Mouse (Mus musculus): ENCODE data around the gene Rsbn1.

- TF ChIP-seq TCF12 (IDR thresholded peaks at IDR 0.05; ENCODE audit: insufficient read depth, poor library complexity, severe bottlenecking) (no peak), USF1 (IDR thresholded peaks at IDR 0.05; ENCODE audit: low read depth) (no peak), POLR2A (IDR thresholded peaks at IDR 0.05; ENCODE audit: insufficient read length, low read depth) (no peak), MAX (IDR thresholded peaks at IDR 0.05; ENCODE audit: low read depth) (no peak), CEBPB (IDR thresholded peaks at IDR 0.05; ENCODE audit: insufficient read depth, poor library complexity, severe bottlenecking) (no peak), POLR2AphosphoS2 (IDR thresholded peaks at IDR 0.05; ENCODE audit: insufficient read length, low read depth) (no peak), SRF (IDR thresholded peaks at IDR 0.05; ENCODE audit: control insufficient read depth, insufficient read length, low read depth) (no peak), MYOD1 (IDR thresholded peaks at IDR 0.05; ENCODE audit: control insufficient read depth in 1 of 3, insufficient read length in 2 of 3, low read depth in 2 of 3) (no peak), E2F4 (IDR thresholded peaks at IDR 0.05; ENCODE audit: insufficient read depth) (no peak), TCF3 (IDR thresholded peaks at IDR 0.05; ENCODE audit: insufficient read length, low read depth) (no peak)
These were observed 46.4 kb upstream of the Rsbn1 start for GRCm38 (mm10) chr3:103867424-103867971.
